Mouse (Mus musculus) liver (tissue): ENCODE data around the gene Slc8a3.
A peak's percentile ranks its signal among the peaks of the same experiment; 100 is the strongest.

ENCODE experiments used
- DNase-seq: peaks from one replicate; pipeline ENCODE4 v3.0.0-alpha.2; 2020; ENCODE audit warnings: mixed read lengths

The Slc8a3 gene

DNA sequence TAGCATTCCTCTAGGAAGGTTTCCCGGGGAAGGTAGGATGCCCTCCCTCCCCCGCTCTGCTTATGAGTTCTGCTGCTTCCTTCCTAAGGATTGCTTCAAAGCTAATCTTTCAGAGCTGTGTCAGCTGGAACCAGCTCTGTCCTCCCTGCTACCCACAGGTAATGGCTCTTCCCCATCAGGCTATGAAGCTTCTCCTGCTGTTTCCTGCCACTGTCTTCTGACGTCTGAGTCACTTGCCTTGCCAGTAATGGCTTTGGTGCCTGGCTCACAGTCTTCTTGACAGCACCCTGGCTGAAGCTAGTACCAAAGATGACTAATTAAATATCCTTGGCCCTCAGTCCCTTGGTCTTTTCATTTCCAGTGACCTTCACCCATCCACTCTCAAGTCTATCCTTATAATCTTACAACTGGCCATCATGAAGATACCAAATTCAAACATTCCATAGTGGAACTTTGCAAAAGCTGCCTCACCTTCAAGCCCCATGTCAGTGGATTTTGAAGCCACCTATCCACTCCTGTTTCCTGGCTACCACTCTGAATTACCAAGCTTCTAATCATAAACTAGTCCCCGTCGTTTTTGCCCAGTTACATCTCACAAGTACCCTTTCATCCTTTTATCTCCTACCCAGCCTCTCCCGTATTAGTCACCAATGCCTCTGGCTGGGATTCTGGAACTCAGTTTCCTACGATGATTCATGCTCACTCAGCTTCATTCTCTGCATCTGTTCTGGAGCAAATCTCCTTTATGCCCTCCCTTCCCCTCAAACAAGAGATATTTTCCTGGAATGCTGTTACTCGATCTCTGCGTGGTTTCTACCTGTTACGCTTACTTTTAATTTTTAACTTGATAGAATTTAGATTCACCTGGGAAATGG, 97.3 kb downstream of the Slc8a3 start:
- no peak for DNase-seq

DNA sequence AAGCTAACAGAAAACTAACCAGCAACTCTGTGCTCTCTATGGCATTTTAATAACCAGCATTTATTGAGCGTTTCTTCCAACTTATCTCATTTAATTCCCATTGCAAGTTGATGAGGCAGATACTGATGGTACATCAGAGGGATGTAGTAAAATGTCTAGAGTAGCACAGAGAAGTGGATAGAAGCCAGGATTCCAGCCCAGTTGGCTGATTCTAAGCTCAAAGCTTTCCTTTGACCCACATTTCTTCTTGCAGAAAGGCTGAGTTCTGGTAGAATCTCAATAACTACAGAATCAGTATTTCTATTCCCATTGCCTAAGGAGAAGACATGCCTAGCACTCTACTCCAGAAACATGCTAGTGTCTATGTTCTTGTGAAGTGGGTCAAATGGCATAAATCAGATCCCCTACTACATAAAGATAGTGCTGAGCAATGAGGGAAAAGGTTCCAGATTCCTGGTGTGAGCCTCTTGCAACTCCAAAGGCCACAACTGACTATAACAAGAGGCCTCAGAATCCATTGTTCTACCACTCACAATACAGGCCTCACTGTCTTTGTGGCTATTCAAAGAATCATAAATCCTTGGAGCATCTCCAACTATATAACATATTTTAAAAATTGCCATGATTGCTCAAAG, 99.1 kb downstream of the Slc8a3 start:
- no peak for DNase-seq

DNA sequence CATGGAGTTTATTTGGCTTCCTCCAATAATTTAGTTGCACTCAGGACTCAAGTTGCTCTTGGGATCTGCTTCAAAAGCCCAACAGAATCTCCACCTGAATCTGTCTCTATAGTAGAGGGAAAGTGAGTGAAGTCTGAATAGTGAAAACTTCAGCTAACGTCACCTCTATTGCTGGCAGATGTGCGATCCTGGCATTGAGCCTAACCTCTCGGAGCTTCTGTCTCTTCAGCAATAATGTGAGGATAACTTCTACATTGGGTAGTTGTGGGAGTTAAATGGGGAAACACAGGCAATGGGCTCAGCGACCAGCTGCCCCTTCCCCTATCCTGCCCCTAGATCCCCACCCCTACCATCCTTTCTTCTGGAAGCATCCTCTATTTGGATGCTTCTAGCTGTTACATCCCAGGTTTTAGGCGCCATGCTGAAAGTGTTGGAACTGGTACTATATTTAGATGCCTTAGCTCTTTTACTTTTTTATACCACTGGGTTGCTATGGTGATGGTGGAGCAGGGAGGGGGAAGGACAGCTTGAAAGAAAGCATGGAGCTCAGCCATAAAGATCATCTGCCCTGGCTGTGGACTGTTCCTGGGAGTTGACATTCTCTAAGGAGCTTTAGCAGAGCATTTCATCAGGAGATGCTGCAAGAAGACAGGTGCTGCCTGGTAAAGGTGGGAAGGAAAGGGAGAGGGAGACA, 105.1 kb downstream of the Slc8a3 start:
- no peak for DNase-seq

DNA sequence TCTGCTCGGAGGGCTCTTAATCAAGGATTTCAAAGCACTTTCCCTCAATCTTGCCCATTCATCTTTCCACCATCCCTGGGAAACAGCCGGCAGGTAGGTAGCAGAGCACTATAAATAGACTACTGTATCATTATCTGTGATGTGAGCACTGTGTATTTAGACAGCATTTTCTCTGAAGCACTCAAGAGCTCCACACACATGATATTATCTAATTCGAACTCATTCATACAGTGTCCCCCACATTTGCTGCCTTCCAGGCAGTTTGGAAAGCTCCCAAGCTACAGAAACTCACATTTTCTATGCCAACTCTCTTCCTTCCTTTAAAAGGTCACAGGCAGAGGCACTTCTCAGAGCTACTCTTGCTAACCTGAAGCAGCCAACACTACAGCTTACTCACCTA, 106.4 kb downstream of the Slc8a3 start:
- no peak for DNase-seq

DNA sequence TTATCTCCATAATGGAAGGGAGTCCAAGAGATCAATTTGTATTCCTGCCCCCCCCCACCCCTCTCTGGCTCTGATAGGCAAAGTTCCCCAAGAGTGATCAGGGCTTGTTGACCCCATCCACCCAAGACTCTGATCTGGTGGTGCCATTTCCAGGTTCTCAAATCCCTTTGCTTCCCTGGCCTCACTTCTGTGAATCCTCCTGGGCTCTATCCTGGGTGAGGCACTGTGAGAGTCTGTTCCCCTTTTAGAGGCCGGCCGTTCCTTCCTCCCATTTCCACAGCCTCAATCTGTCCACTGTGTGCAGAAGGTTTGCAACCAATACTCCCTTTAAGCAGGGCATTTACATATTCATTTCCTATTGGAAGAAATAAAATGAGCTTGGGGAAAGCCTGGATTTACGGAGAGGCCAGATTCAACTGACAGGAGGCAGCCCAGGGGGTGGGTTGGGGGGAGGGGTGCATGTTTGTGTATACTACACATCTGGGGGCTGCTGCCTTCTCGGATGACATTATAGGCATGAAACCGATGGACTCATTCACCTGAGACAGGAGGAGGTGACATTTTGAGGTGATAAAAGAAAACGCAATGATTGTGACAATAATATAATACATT, 106.9 kb downstream of the Slc8a3 start:
- no peak for DNase-seq

DNA sequence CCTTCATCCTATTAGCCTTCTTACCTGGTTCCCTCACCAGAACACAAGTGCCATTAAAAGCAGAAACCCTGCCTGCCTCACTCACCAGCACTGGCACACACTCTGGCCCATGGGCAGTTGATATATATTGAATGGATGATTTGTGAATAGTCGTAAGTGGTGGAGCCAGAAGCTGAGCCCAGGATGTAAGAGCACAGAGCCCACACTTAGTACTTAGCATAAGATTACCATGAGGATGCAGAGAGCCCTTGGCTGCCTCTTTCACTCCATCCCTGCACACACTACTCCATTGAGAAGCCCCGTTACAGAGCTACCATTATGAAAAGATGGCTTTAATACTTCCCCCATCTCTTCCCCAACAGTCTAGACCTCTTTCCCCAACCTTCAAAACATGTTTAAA, 108.1 kb downstream of the Slc8a3 start:
- DNase-seq: no peak

DNA sequence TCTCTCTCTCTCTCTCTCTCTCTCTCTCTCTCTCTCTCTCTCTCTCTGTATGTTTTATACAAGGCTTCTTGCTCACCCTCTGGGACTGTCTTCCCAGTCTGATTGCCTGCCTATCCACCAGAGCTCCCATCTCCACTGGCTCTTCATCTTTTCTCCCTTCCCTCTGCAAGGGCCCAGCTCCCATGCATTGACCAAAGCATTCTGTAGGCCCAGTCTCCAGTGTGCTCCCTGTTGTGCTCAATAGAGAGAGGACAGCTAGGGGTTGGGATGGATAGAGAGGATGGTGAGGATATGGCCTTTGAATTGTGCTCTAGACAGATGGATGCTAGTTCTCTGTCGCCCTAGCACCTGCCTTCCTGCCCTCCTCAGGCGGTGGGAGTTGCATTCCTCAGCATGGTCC, 109.7 kb downstream of the Slc8a3 start:
- DNase-seq: no peak

DNA sequence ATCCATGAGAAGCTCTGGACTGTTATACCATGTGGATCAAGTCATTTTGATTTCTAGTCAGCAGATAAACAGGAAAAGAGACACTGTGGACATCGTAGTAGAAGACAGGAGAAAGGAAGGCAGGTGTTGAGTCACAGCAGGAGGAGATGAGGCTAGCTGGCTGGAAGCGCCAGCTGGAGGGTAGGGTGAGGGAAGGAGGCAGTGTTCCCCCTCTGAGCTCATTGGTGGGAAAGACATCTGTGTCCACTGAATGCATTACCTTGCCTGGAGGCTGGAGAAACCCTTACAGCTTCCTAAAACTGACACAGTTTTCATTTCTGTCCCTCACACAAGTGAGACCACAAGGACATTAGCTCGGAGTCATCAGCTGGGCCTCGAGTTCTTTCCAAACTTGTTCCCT, 113.6 kb downstream of the Slc8a3 start:
- DNase-seq: no peak

DNA sequence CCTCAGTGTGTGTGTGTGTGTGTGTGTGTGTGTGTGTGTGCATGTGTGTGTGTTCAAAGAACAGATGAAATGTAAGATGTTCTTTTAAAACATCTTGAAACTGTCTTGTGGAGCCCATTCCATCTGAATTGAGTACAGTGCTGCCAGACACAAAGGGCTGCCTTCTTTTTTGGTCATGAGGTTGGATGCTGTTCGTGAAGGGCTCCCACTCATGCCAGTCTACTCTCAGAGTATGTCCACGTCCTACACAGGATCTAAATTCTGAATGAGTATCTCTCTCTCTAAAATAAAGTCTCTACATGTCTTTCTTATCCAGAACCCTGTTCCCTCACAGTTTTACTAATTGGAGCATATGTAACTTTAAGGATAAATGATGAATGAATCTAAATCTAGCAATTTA, 124.4 kb downstream of the Slc8a3 start:
- DNase-seq: no peak

DNA sequence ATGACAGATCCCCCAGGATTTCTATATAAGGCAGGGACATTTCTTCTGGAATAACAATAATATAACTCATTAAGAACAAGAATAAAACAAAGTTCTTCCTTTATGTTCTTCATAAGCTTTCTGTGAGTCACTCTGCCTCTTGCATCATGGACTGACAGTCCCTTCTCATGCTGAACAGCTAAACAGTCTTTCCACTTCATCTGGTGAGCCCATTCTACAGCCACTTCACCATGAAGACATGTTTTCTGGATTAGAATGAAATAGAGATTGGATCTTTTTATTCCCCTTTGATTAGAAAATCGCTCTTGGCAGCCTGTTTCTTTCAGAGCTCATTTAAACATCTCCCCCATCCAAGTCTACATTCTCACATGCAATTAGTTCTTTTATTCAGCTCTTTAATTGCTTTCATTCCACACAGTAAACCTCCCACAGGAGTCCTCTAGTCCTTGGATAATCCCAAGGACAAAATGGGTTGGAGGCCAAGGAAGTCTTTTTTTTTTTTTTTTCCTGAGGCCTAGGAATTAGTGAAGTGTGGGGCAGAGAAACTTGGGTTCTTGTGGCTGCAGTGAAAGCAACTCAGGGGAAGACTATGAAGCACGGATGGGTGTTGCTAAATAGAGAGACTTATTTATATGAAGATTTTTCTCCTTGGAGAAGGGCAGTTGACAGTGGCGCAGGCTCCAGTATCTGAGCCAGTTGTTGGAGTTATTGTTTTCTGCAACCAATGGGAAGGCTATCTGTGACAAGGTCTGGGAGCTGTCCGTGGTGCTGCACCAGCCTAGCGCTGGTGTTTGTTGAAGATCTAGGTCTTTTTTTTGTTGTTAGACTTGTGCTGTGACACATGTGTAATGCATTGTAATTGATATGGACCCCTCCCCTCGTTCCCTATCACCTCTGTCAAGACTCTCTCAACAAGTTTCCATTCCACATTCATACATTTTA, 127.1 kb downstream of the Slc8a3 start:
- peak; percentile 51 for DNase-seq

DNA sequence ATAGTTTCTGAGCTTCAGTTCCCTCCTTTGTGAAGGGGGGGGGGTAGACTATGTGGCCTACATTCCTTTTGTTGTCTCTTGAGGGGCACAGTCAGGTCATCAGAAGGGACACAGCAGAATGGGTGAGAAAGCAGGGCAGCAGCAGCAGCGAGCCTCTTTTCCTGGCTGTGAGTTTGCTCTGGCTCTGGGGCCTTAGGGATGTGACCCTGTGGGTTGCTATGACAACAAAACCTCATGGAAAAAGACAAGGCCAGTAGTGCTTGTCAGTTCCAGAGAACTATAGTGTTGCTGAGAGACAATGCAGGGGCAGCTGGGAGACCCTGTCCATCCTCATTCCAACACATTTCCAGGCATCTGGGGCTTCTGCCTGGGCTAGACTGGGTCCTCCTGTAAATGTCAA, 129.8 kb downstream of the Slc8a3 start:
- no peak for DNase-seq

DNA sequence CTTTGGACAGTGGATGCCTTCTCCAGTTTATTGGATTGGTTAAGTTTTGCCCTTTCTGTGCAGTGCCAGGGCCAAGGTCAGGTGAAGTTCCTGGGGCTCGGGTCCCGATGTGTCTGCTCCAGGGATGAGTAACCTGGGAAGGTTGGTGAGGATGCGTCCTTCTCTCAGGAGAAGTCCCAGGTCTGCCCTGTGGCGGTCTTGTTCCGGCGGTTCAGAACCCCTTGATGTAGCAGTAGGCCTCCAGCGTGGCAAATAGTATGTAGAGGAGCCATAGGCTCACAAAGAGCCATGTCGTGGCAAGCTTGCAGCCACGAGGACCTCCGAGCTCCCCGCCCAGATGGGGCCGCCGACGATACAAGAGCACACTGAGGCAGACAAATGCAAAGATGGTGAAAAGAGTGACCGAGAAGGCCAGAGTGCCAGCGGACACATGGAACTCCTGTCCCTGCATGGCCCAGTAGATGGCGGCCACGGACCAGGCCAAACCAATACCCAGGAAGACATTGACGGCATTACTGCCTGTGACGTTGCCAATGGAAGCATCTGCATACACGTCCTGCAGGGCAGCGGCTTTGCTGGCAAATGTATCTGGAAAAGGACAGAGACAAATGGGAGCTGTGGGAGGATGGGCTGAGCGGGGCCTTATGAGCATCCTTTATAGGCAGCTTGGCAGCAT, 133.6 kb downstream of the Slc8a3 start:
- peak; percentile 58 for DNase-seq

DNA sequence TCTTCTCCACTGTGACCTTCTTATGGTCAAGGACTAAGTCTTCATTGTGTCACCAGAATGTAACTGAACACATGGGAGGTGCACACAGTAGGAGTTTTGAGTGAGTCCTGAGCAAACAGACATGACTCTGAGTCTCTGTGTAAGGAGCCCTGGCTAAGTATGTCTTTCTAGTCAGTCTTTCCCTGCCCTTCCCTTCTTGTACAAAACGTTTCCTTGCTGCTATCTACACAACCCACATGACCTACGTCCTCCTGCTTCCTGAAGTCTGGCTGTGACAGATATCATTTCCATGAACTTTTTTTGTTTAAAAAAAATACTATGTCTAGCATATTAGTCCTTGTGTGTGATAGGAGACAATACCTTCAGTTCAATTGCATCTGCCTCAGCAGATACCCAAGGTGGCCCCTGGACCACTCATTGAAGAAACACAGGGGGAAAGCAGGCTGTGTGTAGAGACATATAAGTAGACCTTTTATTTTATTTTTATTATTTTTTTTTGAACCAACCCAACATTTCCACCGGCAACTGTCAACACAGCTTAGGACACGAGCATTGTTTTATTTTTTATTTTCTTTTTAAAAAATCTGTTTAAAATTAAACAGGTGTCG, 135.4 kb downstream of the Slc8a3 start:
- DNase-seq: no peak

DNA sequence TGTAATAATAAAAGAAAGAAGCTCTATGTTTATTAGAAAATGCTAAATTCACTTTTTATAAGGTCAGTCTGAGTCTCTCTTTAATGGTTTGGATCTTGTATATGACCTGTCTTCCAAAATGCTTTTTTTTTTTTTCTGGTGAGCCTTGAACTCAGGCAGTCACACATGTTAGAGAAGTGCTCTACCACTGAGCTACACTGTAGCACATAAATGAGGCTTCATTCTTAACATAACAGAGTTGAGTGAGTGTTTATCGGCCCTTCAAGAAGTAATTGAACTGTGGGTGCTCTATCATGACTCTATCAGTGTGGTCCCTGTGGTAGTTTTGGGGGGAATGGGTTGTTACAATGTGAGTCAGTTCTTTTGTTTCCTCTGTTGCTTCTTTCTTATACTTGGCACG, 139.0 kb downstream of the Slc8a3 start:
- no peak for DNase-seq

DNA sequence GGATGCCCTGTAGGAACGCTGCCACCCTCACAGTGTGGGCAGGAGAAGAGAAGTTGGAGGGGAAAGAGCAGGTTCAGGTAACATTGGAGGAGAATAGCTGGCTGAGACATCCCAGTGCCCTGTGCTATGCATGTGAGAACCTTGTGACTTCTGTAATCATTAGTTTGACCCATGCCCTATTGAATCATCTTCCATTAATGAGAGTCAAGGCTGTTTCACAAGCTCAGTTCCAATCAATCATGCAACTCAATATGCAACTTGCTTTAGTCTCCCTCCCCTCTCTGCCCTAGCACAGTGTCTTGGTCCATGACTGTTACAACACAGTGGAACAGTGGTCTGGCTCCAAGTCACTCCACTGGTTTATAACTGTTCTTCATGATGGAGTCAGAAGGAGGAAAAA, 143.3 kb downstream of the Slc8a3 start:
- DNase-seq: no peak

DNA sequence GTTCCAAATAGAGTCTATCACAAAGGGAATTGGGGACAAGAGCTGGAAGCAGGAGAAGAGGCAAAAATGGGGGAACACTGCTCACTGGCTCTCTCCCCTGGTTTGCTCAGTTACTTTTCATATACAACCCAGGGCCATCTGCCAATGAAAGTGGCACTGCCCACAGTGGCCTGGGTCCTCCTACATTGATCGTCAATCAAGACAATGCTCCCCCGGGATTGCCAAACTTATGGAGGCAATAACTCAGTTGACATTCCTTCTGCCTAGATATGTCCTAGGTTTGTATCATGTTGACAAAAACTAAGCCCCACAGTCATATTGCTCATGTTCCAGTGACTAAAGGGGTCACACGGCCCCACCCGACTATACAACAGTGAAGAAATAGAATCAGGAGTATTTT, 144.0 kb downstream of the Slc8a3 start:
- DNase-seq: no peak

DNA sequence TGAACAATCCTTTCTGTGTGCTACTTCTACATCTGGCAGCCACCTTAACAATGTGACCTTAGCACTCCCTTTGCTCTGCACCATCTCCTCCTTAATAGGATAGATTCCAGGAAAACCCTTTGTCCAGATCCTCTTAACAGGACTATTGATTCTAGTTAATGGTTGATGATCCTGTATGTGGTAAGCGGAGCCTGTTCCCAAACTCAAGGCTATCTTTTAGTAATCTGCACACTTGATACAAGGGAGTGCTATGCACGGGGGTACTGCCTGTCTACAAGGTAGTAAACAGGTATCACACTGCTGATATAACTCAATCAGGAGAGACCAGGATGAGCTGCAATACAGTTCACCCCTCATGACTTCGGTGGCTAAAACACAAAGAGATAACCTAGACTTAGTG, 144.6 kb downstream of the Slc8a3 start:
- no peak for DNase-seq

DNA sequence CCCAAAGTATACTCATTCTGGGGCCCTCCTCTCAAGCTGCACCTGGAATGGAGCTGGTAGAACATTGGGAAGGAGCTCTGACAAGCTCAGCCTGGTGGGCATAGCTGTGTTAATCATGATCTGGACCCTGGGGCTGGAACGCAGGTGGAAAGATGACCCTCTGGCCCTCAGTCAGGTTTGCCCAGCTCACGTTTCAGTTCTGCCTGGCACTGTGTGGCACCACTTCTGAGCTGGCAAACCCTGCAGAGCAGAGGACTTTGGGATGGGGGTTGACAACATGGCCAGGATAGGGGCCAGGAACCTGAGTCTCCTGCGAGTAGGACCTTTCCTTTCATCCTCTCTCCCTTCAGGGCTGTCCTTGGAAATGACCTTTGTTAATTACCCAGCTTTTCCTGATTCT, 146.3 kb downstream of the Slc8a3 start:
- DNase-seq: no peak

DNA sequence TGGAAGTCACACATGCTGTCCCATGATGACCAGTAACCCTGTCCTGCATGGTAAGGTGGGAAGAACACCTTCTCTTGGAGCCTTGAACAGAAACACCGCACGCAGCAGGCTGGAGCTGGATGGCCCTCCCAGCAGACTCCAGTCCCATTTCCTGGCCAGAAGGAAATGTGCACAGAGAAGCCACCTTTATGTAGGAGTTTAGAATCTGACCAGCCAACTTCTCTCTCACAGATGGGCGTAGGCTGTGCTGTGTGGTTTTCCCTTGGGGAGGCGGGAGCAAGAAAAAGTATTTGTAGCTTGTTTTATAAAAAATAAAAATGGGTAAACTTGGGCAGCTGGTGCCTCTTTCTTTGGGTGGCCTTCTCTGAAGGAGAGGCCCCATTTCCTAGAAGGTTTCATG, 146.9 kb downstream of the Slc8a3 start:
- DNase-seq: no peak

DNA sequence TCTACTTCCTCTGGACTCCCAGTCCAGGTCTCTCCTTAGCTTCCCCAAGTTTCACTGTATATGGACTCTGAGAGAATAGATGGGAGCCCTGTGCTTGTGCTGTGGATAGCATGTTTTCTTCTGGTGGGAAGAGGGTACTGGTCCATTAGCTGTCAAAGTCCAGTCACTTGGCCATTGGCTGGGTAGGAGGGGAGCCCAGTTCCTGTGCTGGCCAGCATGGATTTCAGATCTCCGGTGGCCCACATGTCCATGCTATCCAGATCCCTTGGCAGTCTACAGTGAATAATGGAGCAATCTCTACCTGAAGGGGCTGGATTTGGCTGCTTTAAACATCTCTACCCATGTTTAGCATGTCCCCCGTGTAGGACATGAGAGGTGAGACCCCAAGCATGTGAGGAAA, 148.0 kb downstream of the Slc8a3 start:
- no peak for DNase-seq

DNA sequence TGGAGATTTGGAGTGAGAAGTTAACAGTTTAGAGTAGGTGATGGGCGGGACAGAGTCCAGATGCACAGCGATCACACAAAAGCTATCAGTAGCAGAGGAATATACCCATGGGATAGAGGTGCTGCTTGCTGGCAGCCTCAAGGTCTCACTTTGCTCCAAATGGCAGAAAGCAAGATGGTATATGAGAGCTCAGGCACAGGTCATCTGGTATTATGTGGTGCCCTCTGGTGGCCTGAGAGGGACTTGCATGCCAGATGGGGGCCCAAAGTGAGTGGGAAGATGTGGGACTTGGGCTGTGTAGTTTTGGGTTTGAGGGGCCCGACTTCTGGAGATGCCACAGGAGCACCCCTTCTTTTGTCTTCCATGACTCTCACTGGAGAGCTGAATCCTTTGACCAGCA, 150.9 kb downstream of the Slc8a3 start:
- DNase-seq: peak; percentile 52
